Comparison of ENCODE assay signal across 18 mouse cellular contexts in genomic region chr4:118347529-118348309, GRCm38 (mm10). TPM values are rescaled to one million over a fixed set of nuclear protein-coding genes. Genes with fewer than 3 reads are reported as not detected.
DNase-seq lines count a peak whose midpoint lies in the region; ATAC-seq and TF ChIP-seq lines count a peak whose summit lies in the region.
"Had no signal": no experiment of that assay in that cellular context is flagged by ENCODE, and none has a peak within 500 bp of the region (broad histone marks: within the 10 kb centered on the region; RNA-seq: fewer than 3 reads in every experiment).

No protein-coding gene starts in this region.

- no peak overlapping the region for H3K4me3 ChIP-seq in hindbrain, embryonic 13.5 days
- no peak overlapping the region for H3K4me3 ChIP-seq in hindbrain, embryonic 14.5 days (replicated peaks; ENCODE audit: low read length)
- H3K4me3 ChIP-seq in CH12.LX (replicated peaks in 1 of 3; ENCODE audit: low read depth in 2 of 3, low read length in 2 of 3, poor library complexity in 1 of 3), result no peak overlapping the region
- H3K4me3 ChIP-seq in embryonic facial prominence, embryonic 13.5 days, result no peak overlapping the region
- H3K4me3 ChIP-seq: neural tube, embryonic 12.5 days had no signal

- no peak for TF ChIP-seq EP300 in CH12.LX (IDR thresholded peaks at IDR 0.05; ENCODE audit: low read length)

- ATAC-seq in hindbrain, embryonic 13.5 days (ENCODE audit: low FRiP score), result peak; percentile 49; the same call in 1 of the 2 replicates
- ATAC-seq in hindbrain, embryonic 14.5 days (ENCODE audit: low FRiP score), result no peak
- ATAC-seq in embryonic facial prominence, embryonic 13.5 days (ENCODE audit: insufficient number of reproducible peaks, insufficient read depth, low FRiP score, low TSS enrichment, low read depth), result peak; percentile 38; the same call in 1 of the 2 replicates
- peak; percentile 51; the same call in 1 of the 2 replicates for ATAC-seq in megakaryocyte, adult 5-6 weeks (ENCODE audit: poor library complexity, severe bottlenecking)
- ATAC-seq: forebrain, embryonic 16.5 days; liver, postnatal 0 days had no signal

- no peaks in the 10 kb centered on the region for H3K9me3 ChIP-seq in hindbrain, embryonic 13.5 days
- H3K9me3 ChIP-seq in hindbrain, embryonic 14.5 days (ENCODE audit: control insufficient read depth, low read length), result no peaks in the 10 kb centered on the region
- peaks cover 5% of the 10 kb centered on the region for H3K9me3 ChIP-seq in CH12.LX (replicated peaks; ENCODE audit: low read length)
- no peaks in the 10 kb centered on the region for H3K9me3 ChIP-seq in embryonic facial prominence, embryonic 13.5 days
- H3K9me3 ChIP-seq: neural tube, embryonic 12.5 days had no signal

- H3K79me2 ChIP-seq in CH12.LX (replicated peaks; ENCODE audit: control insufficient read depth, extremely low read depth, insufficient read depth, poor library complexity, severe bottlenecking), result no peaks in the 10 kb centered on the region

- H3K36me3 ChIP-seq in hindbrain, embryonic 13.5 days, result no peaks in the 10 kb centered on the region
- no peaks in the 10 kb centered on the region for H3K36me3 ChIP-seq in hindbrain, embryonic 14.5 days (replicated peaks; ENCODE audit: control insufficient read depth, insufficient read depth)
- no peaks in the 10 kb centered on the region for H3K36me3 ChIP-seq in CH12.LX (replicated peaks in 1 of 2; ENCODE audit: control insufficient read depth in 1 of 2, insufficient read depth in 1 of 2, low read length in 1 of 2)
- no peaks in the 10 kb centered on the region for H3K36me3 ChIP-seq in embryonic facial prominence, embryonic 13.5 days
- H3K36me3 ChIP-seq: neural tube, embryonic 12.5 days had no signal

- H3K4me1 ChIP-seq in hindbrain, embryonic 13.5 days (replicated peaks), result 0 out of 2 replicates have a peak, but pooled peaks cover 6% of the 10 kb centered on the region
- H3K4me1 ChIP-seq in hindbrain, embryonic 14.5 days (replicated peaks; ENCODE audit: control insufficient read depth, insufficient read depth, low read length), result no peaks in the 10 kb centered on the region
- H3K4me1 ChIP-seq in CH12.LX (ENCODE audit: control insufficient read depth in 1 of 2, insufficient read depth in 2 of 2), result peaks cover 12 to 20% of the 10 kb centered on the region in 2 experiments
- H3K4me1 ChIP-seq in embryonic facial prominence, embryonic 13.5 days, result peaks cover 25% of the 10 kb centered on the region
- H3K4me1 ChIP-seq: neural tube, embryonic 12.5 days had no signal

- no peak overlapping the region for H3K4me2 ChIP-seq in hindbrain, embryonic 13.5 days
- H3K4me2 ChIP-seq in hindbrain, embryonic 14.5 days (replicated peaks), result no peak overlapping the region
- peak overlapping the region; percentile 30 for H3K4me2 ChIP-seq in CH12.LX (ENCODE audit: insufficient read depth, low read depth, poor library complexity, severe bottlenecking)
- H3K4me2 ChIP-seq in embryonic facial prominence, embryonic 13.5 days, result no peak overlapping the region
- H3K4me2 ChIP-seq: neural tube, embryonic 12.5 days had no signal

- no peak for TF ChIP-seq CTCF in CH12.LX (conservative IDR thresholded peaks at IDR 0.05 in 1 of 2, IDR thresholded peaks at IDR 0.05 in 1 of 2; ENCODE audit: low read depth in 2 of 2, low read length in 2 of 2)

- H3K9ac ChIP-seq in hindbrain, embryonic 13.5 days, result no peak overlapping the region
- no peak overlapping the region for H3K9ac ChIP-seq in hindbrain, embryonic 14.5 days
- H3K9ac ChIP-seq in CH12.LX (ENCODE audit: insufficient read depth, low read depth), result no peak overlapping the region
- H3K9ac ChIP-seq in embryonic facial prominence, embryonic 13.5 days, result no peak overlapping the region
- H3K9ac ChIP-seq: liver, postnatal 0 days; neural tube, embryonic 12.5 days had no signal

- dilution Hi-C loops in CH12.LX (cut with MboI; ENCODE audit: extremely low pct_ligation_motif_present, extremely low pct_unique_long_range_greater_than_20kb, low sequenced_read_pairs), result no loop called here

- WGBS in hindbrain, embryonic 13.5 days, result 73% methylated on average over 13 of the region's 13 CpGs
- 78% methylated on average over 13 of the region's 13 CpGs for WGBS in hindbrain, embryonic 14.5 days
- 53% methylated on average over 13 of the region's 13 CpGs for WGBS in embryonic facial prominence, embryonic 13.5 days

- DNase-seq in hindbrain, embryonic 14.5 days (ENCODE audit: low spot score), result no peak
- DNase-seq in CH12.LX (ENCODE audit: extremely low read depth), result no peak
- DNase-seq in liver, result no peak
- no peak for DNase-seq in right cerebral cortex, postnatal 4 days
- DNase-seq: adrenal gland, postnatal 14 days; cerebellum, postnatal 25 days; gastrocnemius, postnatal 25 days; kidney, adult 11 months; liver, postnatal 0 days; lung, postnatal 10 days; right cerebral cortex, adult 18-20 months; thymus, postnatal 25 days had no signal

- H3K27me3 ChIP-seq in hindbrain, embryonic 13.5 days, result no peaks in the 10 kb centered on the region
- H3K27me3 ChIP-seq in hindbrain, embryonic 14.5 days (ENCODE audit: control insufficient read depth, insufficient read depth, low read length), result no peaks in the 10 kb centered on the region
- H3K27me3 ChIP-seq in CH12.LX (replicated peaks), result peaks cover 3% of the 10 kb centered on the region
- H3K27me3 ChIP-seq in embryonic facial prominence, embryonic 13.5 days, result no peaks in the 10 kb centered on the region
- H3K27me3 ChIP-seq: neural tube, embryonic 12.5 days had no signal

- in situ Hi-C loops in CH12.LX (cut with MboI; ENCODE audit: low pct_ligation_motif_present, low pct_unique_long_range_greater_than_20kb, low sequenced_read_pairs), result no loop called here

- TF ChIP-seq POLR2A in CH12.LX (IDR thresholded peaks at IDR 0.05; ENCODE audit: low read depth, low read length), result no peak

- H3K27ac ChIP-seq in hindbrain, embryonic 13.5 days, result no peak overlapping the region
- H3K27ac ChIP-seq in hindbrain, embryonic 14.5 days, result no peak overlapping the region
- no peak overlapping the region for H3K27ac ChIP-seq in CH12.LX (ENCODE audit: insufficient read depth, low read depth)
- H3K27ac ChIP-seq in embryonic facial prominence, embryonic 13.5 days, result peak overlapping the region; percentile 55; the same call in 1 of the 2 replicates
- H3K27ac ChIP-seq: kidney, postnatal 0 days; neural tube, embryonic 12.5 days had no signal

- TF ChIP-seq RAD21 in CH12.LX (IDR thresholded peaks at IDR 0.05; ENCODE audit: low read depth, low read length), result no peak

TF ChIP-seq in CH12.LX, 34 proteins besides CTCF, POLR2A, EP300 and RAD21:
- TF ChIP-seq BHLHE40 (IDR thresholded peaks at IDR 0.05; ENCODE audit: low read depth, low read length) (peak; percentile 25; the same call in 1 of the 2 replicates), ZC3H11A (IDR thresholded peaks at IDR 0.05; ENCODE audit: low read depth, low read length) (no peak), MEF2A (IDR thresholded peaks at IDR 0.05; ENCODE audit: borderline replicate concordance, low read depth, low read length) (0 out of 2 replicates have a peak, but pooled peaks have one; percentile 43)

RNA-seq across cellular contexts. Expression of gene Ptprf, which starts 56.5 kb away (rescaled TPM):
- polyA plus RNA-seq in hindbrain, embryonic 13.5 days (2015; fragmentation: Nextera tagmentation; extraction: Ambion mirVana), result 79.7 and 82.0 TPM in 2 replicates
- 67.1 and 68.2 TPM in 2 replicates for polyA plus RNA-seq in hindbrain, embryonic 14.5 days (2014; fragmentation: Nextera tagmentation; extraction: Ambion mirVana)
- total RNA-seq in CH12.LX (2012; rRNA removed) (0.13 and 0.21 TPM in 2 replicates), CH12.LX (2014; rRNA removed) (not detected in 2 replicates)
- 0.11 and 0.14 TPM in 2 replicates for polyA plus RNA-seq in CH12.LX (2012; ENCODE audit: insufficient read length, low read depth)
- polyA plus RNA-seq in embryonic facial prominence, embryonic 13.5 days (2015; fragmentation: Nextera tagmentation; extraction: Ambion mirVana), result 79.8 and 88.8 TPM in 2 replicates
- 1.1 TPM in 2 replicates for total RNA-seq in megakaryocyte, adult 5-6 weeks (2015)
- 0.77 and 0.89 TPM in 2 replicates for total RNA-seq in megakaryocyte, adult 5-6 weeks (2017)

Comparison
In these comparisons a context has a peak if more than half of its experiments do, and no peak if none do; other contexts are left out.
1. RNA of gene Ptprf, which starts 56.5 kb away (polyA plus RNA-seq): 79.8 to 88.8 TPM in embryonic facial prominence, embryonic 13.5 days, 79.7 to 82.0 TPM in hindbrain, embryonic 13.5 days and 67.1 to 68.2 TPM in hindbrain, embryonic 14.5 days; 0.11 to 0.14 TPM in CH12.LX; every median in the first group is over 10 times any median in the second.